Mouse (Mus musculus): ENCODE data around the gene Dnase2a. TPM values are rescaled to one million over a fixed set of nuclear protein-coding genes. Genes with fewer than 3 reads are reported as not detected.

The Dnase2a gene
- polyA plus RNA-seq, 1 experiment from 2014 or later: 15.4 TPM

DNA sequence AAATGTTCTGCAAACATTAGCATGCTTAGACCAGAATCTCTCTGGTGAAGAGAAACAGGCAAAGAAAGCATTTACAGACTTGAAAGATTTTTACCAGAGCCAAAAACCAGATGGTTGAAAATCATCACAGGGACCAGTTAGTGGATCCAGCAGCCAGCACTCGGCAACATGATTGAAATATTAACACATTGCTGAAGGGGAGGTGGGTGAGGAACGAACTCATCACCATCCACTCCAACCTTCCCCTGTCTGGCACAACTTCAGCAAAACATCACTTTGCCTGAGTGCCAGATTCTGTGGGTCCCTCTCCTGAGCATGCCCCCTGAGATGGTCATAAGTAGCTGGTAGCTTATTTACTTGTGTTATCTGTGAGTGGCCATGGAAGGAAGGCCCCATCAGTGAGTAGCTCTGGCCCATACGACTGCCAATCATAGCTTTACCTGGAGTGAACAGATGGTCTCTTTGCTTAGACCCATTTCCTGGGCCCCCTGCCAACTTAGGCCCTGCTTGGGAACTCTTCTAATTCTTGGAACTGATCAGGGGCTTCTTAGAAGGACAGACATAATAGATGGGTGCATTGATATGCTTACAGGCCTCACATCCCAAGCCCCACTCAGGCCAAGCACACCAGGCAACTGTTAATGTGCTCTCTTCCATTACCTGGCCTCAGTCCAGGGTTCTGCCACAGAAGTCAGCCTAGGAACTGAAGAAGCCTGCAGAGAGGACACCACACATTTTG is 30.9 kb upstream of the Dnase2a start:
- no peaks in the 10 kb centered on the region for H3K27me3 ChIP-seq (ENCODE audit: insufficient read depth, low read length)
- 71% methylated on average over 3 of the region's 3 CpGs for WGBS (ENCODE audit: insufficient replicate concordance)
- TF ChIP-seq CTCF (IDR thresholded peaks at IDR 0.05; ENCODE audit: low read depth) (no peak), EP300 (IDR thresholded peaks at IDR 0.05; ENCODE audit: low read depth) (no peak)
- no peaks in the 10 kb centered on the region for H3K9me3 ChIP-seq (ENCODE audit: low read length)
- peaks cover 19% of the 10 kb centered on the region for H3K4me1 ChIP-seq (ENCODE audit: insufficient read depth)
- no peaks in the 10 kb centered on the region for H3K36me3 ChIP-seq (replicated peaks; ENCODE audit: insufficient read depth, low read length)
- H3K9ac ChIP-seq (replicated peaks): no peak overlapping the region
- DNase-seq (no peak), ATAC-seq (peak; percentile 33; the same call in 1 of the 2 replicates)
- no peak overlapping the region for H3K4me2 ChIP-seq (ENCODE audit: low read depth, low read length)
- no peak overlapping the region for H3K4me3 ChIP-seq (ENCODE audit: low read depth, low read length)
- H3K27ac ChIP-seq (ENCODE audit: low read depth): no peak overlapping the region

DNA sequence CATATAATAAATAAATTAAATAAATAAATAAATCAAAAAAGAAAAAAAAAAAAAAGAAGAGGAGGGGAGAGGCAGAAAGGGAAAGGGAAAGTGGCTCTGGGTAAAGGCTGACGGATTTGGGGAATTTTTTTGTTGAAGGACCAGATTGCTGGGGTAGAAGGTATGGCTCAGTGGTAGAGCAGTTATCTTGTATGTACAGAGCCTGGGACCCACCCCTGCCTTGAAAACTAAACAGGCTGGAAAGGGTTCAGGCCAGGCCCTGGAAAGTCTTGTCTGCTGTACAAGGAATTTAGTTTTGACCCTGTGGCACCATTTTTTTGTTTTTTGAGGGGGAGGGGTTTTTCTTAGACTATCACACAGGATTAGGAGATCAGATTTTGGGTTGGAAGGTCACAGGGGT is 29.4 kb upstream of the Dnase2a start:
- H3K4me1 ChIP-seq (ENCODE audit: insufficient read depth): peaks cover 8% of the 10 kb centered on the region
- ATAC-seq: no peak
- H3K4me2 ChIP-seq (ENCODE audit: low read depth, low read length): no peak overlapping the region
- no peak for DNase-seq
- H3K4me3 ChIP-seq (ENCODE audit: low read depth, low read length): no peak overlapping the region
- WGBS (ENCODE audit: insufficient replicate concordance): 73% methylated on average over 1 of the region's 1 CpGs
- H3K9ac ChIP-seq (replicated peaks): no peak overlapping the region
- no peak overlapping the region for H3K27ac ChIP-seq (ENCODE audit: low read depth)
- no peaks in the 10 kb centered on the region for H3K27me3 ChIP-seq (ENCODE audit: insufficient read depth, low read length)
- TF ChIP-seq CTCF (IDR thresholded peaks at IDR 0.05; ENCODE audit: low read depth) (no peak), EP300 (IDR thresholded peaks at IDR 0.05; ENCODE audit: low read depth) (no peak)
- no peaks in the 10 kb centered on the region for H3K9me3 ChIP-seq (ENCODE audit: low read length)
- H3K36me3 ChIP-seq (replicated peaks; ENCODE audit: insufficient read depth, low read length): no peaks in the 10 kb centered on the region

DNA sequence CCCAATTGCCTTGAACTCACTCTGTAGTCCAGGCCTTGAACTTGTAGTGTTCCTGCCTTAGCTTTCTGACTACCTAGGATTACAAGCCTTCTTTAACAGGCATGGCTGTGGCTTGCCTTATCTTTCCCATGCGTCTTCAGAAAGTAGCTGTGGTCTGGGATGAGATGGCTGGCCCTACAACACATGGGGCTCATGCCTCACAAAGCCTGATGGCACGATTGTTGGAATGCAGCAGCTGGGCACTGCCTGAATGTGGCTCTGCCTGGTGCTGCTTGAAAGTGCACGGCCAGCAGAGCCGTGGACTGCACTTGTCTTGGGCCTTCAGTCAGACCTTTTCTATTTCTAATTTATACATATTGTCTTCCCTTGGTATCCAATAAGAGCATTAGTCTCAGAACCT is 23.6 kb upstream of the Dnase2a start:
- Histone ChIP-seq H3K9ac (replicated peaks) (no peak overlapping the region), H3K27me3 (ENCODE audit: insufficient read depth, low read length) (no peaks in the 10 kb centered on the region), H3K36me3 (replicated peaks; ENCODE audit: insufficient read depth, low read length) (peaks cover 40% of the 10 kb centered on the region), H3K27ac (ENCODE audit: low read depth) (no peak overlapping the region), H3K4me2 (ENCODE audit: low read depth, low read length) (no peak overlapping the region), H3K4me3 (ENCODE audit: low read depth, low read length) (no peak overlapping the region), H3K9me3 (ENCODE audit: low read length) (no peaks in the 10 kb centered on the region), H3K4me1 (ENCODE audit: insufficient read depth) (no peaks in the 10 kb centered on the region)
- ATAC-seq (no peak), DNase-seq (no peak)
- TF ChIP-seq EP300 (IDR thresholded peaks at IDR 0.05; ENCODE audit: low read depth) (no peak), CTCF (IDR thresholded peaks at IDR 0.05; ENCODE audit: low read depth) (no peak)
- WGBS (ENCODE audit: insufficient replicate concordance): 61% methylated on average over 4 of the region's 4 CpGs

- no peaks in the 10 kb centered on the region for H3K9me3 ChIP-seq (ENCODE audit: low read length)
- ATAC-seq: no peak
- no peaks in the 10 kb centered on the region for H3K27me3 ChIP-seq (ENCODE audit: insufficient read depth, low read length)
- H3K4me3 ChIP-seq (ENCODE audit: low read depth, low read length): no peak overlapping the region
- H3K9ac ChIP-seq (replicated peaks): no peak overlapping the region
- no peak for DNase-seq
- H3K4me1 ChIP-seq (ENCODE audit: insufficient read depth): peaks cover 11% of the 10 kb centered on the region
- peaks cover 45% of the 10 kb centered on the region for H3K36me3 ChIP-seq (replicated peaks; ENCODE audit: insufficient read depth, low read length)
- TF ChIP-seq CTCF (IDR thresholded peaks at IDR 0.05; ENCODE audit: low read depth): no peak
- no peak for TF ChIP-seq EP300 (IDR thresholded peaks at IDR 0.05; ENCODE audit: low read depth)
- 87% methylated on average over 3 of the region's 3 CpGs for WGBS (ENCODE audit: insufficient replicate concordance)
- no peak overlapping the region for H3K27ac ChIP-seq (ENCODE audit: low read depth)
- H3K4me2 ChIP-seq (ENCODE audit: low read depth, low read length): no peak overlapping the region
Measured at GRCm38 (mm10) chr8:84888280-84888679, 20.1 kb upstream of the Dnase2a start.

DNA sequence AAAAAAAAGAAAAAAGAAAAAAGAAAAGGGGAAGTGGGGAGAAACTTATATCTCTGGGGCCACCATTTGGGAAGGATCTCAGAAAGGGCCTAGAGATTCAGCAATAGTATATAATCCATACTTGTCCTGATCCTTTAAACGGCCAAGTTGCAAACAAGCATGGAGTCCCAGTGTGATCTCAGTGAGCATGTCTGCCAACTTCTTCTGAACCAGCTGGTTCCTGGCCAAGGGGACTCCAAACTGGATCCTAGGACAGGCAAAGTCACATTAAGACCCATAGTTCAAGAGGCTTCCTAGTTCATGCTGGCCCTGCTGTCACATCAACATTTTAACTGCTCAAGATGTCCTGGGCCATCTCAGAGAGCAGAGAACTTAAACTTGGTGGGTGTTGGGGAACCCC is 19.2 kb upstream of the Dnase2a start:
- H3K4me2 ChIP-seq (ENCODE audit: low read depth, low read length): no peak overlapping the region
- H3K4me3 ChIP-seq (ENCODE audit: low read depth, low read length): no peak overlapping the region
- no peak overlapping the region for H3K9ac ChIP-seq (replicated peaks)
- TF ChIP-seq EP300 (IDR thresholded peaks at IDR 0.05; ENCODE audit: low read depth) (no peak), CTCF (IDR thresholded peaks at IDR 0.05; ENCODE audit: low read depth) (no peak)
- no peak overlapping the region for H3K27ac ChIP-seq (ENCODE audit: low read depth)
- no peak for DNase-seq
- H3K4me1 ChIP-seq (ENCODE audit: insufficient read depth): peaks cover 13% of the 10 kb centered on the region
- H3K9me3 ChIP-seq (ENCODE audit: low read length): no peaks in the 10 kb centered on the region
- H3K36me3 ChIP-seq (replicated peaks; ENCODE audit: insufficient read depth, low read length): peaks cover 45% of the 10 kb centered on the region
- no peaks in the 10 kb centered on the region for H3K27me3 ChIP-seq (ENCODE audit: insufficient read depth, low read length)
- ATAC-seq: no peak
- 100% methylated on average over 1 of the region's 1 CpGs for WGBS (ENCODE audit: insufficient replicate concordance)

GRCm38 (mm10) chr8:84892993-84893708 is 15.2 kb upstream of the Dnase2a start:
- peak overlapping the region; percentile 98 for H3K27ac ChIP-seq (ENCODE audit: low read depth)
- peaks cover 17% of the 10 kb centered on the region for H3K36me3 ChIP-seq (replicated peaks; ENCODE audit: insufficient read depth, low read length)
- H3K9ac ChIP-seq (replicated peaks): peak overlapping the region; percentile 87
- peak overlapping the region; percentile 75 for H3K4me3 ChIP-seq (ENCODE audit: low read depth, low read length)
- TF ChIP-seq CTCF (IDR thresholded peaks at IDR 0.05; ENCODE audit: low read depth): no peak
- no peaks in the 10 kb centered on the region for H3K9me3 ChIP-seq (ENCODE audit: low read length)
- 12% methylated on average over 31 of the region's 31 CpGs for WGBS (ENCODE audit: insufficient replicate concordance)
- H3K27me3 ChIP-seq (ENCODE audit: insufficient read depth, low read length): no peaks in the 10 kb centered on the region
- ATAC-seq: peak; percentile 66
- H3K4me2 ChIP-seq (ENCODE audit: low read depth, low read length): peak overlapping the region; percentile 98
- peaks cover 13% of the 10 kb centered on the region for H3K4me1 ChIP-seq (ENCODE audit: insufficient read depth)
- peak; percentile 43 for DNase-seq
